Mouse (Mus musculus) c-Kit-positive CD71-negative TER-119-negative erythroid progenitor cells, embryonic 14.5 days (primary cell): Measurements from ENCODE around the gene Gm21731.
"Not testable (repeated sequence)": the region's sequence is repeated elsewhere in the genome, so short reads cannot be mapped to it uniquely, and the experiment has no call there.

Experiments
- DNase-seq: peaks from one replicate; pipeline ENCODE4 v3.0.0-alpha.2; 2013; ENCODE audit warnings: low read depth

Gene Gm21731

DNA sequence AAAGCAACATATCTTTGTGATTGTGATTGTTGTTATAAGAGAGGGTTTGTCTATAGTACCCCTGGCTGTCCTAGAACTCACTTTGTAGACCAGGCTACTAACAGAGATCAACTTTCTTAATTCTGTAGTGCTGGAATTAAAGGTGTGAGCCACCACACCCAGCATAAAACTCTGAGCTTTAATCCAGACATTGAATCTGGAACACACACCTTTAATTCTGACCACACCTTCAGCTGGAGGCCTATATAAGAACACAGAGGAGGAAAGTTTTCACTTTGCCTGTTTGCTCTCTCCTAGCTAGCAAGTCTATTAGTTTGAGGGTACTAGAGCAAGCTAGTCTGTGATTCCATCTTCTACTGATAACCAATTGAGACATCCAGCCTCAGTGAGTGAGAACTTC lies at the start of gene Gm21731:
Gene Gm21731, plus strand, starts transcription at position 301 of the 400 bp plus-strand sequence.
- DNase-seq: not testable (repeated sequence)

DNA sequence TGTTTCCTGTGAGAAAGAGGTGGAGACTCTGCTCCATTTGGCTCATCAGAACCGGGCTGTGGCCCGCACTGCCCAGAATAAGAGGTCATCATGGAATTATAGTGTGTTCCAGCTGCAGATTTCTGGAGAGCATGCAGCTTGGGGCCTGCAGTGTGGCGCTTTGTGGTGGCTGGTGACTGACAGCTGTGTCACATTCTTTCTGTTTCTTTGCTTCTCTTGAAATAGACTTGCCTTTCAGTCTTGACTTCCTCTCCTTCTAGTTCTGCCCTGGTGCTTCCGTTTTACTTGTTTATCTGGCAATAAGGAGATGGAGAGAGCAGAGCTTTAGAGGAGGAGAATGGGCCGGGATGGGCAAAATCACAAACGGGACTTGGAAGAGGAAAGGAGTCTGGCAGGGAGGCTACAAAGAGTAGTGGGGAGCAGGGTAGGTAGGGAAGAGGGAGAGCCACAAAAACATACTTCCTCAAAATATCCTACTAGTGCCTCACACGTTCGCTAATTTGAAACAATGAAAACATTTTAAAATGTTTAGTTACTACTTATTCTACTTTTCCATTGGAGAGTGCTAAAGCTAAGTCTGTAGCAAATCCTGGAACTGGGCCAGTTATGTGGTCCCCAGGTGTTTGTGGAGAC lies 42.6 kb upstream of the Gm21731 start:
- not testable (repeated sequence) for DNase-seq

DNA sequence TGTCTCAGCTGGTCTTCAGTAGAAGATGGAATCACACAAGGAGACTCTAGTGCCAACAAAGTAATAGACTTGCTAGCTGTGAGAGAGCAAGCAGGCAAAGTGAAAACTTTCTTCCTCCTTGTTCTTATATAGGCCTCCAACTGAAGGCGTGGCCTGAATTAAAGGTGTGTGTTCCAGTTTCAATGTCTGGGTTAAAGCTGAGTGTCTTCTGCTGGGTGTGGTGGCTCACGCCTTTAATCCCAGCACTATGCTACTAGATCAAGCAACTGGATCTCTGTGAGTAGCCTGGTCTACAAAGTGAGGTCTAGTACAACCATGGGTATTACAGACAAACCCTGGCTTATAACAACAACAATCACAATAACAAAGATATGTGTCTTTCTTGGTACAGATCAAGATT lies 23.1 kb upstream of the Gm21731 start, which contains the start of gene Gm21762:
Gene Gm21762, minus strand, starts transcription at position 101 of the 400 bp plus-strand sequence.
- DNase-seq: not testable (repeated sequence)

DNA sequence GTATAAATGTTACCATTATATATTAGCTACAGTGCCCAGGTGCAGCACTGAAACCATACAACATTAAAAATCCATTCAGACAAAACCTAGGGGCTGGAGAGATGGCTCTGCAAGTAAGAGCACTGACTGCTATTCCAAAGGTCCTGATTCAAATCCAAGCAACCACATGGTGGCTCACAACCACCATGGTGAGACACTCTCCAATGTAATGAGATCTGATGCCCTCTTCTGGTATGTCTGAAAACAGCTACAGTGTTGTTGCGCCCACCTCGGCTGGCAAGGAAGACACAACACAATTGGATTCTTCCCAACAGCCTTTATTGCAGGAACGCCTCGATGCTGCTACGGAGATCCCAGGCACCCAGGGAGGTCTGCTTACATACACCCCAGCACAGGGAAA lies 18.0 kb upstream of the Gm21731 start:
- DNase-seq: not testable (repeated sequence)

DNA sequence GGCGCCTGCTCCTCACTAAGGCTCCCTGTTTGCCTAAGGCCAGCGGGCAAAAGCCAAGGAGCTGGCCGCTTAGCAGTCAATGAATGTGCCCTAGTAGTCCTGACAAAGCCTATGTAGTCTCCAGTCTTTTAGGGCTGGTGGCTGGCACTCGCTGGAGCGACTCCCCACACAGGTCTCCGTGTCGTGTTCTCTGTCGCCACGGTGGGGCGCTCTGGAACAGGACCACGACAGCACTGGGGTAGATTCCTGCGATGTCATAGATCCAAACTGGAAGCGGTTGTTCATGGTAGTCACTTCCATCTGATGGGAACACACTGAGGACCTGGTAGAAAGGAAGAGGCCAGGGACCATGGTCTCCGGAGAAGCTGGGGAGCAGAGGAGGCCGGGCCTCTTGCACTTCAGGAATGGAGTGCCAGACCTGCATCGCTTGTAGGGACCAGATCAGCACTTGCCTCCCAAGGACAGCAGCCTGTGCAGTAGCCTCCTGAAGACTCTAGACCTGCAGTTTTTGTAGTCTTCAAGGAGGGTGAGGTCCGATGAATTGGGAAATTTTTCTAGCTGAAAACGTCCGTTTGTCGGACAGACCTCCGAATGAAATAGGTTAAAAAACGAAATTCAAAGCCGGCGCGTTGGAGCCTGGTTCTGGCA lies 15.8 kb upstream of the Gm21731 start:
- DNase-seq: not testable (repeated sequence)

DNA sequence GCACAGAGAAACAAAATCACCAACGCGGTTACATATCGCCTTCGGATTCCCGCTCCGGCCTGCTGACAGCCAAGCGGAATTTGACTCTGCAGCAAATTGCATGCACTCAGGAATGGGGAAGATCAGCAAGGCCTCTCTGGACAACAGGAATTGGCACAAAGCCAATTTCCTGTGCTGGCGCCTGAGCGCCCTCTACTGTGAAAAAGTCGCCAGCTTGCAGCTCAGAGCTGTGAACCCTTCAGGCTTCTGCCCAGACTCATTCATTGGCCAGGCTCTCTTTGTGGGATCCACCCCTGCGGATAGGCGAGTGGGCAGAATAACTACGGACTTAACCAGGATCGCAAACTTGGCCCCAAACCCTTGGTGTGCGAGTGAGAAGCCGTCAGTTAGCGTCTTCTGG lies 7.1 kb upstream of the Gm21731 start:
- DNase-seq: not testable (repeated sequence)

DNA sequence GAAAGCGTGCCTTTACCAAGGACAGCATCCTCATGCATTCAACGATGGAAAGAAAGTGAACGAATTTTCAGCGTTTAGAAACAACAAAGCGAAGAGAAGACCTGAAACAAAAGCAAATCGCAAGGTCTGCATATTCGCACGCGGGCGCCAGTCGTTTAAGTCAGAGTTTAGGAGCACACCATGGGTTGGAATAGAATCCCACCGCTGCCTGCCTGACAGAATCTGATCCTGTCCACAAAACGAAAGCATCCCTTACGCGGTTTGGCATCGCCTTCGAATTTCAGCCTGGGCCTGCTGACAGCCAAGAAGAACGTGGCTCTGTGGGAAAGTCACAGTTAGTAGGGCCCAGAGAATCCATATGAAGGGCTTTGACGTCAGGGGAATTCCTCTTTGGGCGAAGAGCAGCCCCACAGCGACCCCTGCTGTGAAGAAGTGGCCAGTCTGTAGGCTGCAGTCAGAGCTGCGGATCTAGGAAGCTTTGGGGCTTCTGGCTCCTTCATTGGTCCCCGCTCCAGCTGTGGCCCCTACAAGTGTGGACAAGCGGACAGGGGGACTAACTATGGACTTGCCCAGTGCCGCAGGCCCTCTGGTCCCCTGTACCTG lies 6.4 kb upstream of the Gm21731 start:
- not testable (repeated sequence) for DNase-seq

DNA sequence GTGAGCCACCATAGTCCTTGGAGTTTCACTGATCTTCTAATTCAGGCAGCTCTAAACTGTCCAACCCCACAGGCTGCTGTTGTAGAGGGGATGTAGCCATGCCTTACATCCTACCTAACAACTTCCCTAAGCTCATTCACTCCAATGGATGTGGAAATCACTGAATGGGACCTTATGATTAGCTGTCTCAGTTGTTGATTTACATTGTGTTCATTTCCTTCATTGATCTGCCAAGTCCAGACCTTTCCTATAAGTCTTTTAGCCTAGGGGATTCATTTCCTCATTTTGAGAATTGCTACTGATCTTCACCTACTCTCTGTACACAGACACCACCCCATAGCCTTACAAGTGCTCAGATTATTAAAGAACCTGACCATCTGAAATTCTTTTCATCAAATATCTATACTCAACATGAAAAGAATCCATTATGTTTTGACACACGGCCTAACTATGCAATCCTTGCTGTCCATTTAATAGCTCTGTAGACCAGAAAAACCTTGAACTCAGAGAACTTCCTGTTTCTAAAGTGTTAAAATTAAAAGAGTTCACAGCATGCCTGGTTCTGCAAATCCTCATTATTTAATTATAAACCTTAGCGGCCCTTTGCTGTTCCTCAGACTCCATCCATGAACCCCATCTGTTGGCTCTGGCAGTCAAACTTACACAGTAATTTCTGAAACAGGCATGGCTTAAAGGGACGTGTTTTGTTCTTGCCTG lies 12.5 kb downstream of the Gm21731 start:
- not testable (repeated sequence) for DNase-seq

DNA sequence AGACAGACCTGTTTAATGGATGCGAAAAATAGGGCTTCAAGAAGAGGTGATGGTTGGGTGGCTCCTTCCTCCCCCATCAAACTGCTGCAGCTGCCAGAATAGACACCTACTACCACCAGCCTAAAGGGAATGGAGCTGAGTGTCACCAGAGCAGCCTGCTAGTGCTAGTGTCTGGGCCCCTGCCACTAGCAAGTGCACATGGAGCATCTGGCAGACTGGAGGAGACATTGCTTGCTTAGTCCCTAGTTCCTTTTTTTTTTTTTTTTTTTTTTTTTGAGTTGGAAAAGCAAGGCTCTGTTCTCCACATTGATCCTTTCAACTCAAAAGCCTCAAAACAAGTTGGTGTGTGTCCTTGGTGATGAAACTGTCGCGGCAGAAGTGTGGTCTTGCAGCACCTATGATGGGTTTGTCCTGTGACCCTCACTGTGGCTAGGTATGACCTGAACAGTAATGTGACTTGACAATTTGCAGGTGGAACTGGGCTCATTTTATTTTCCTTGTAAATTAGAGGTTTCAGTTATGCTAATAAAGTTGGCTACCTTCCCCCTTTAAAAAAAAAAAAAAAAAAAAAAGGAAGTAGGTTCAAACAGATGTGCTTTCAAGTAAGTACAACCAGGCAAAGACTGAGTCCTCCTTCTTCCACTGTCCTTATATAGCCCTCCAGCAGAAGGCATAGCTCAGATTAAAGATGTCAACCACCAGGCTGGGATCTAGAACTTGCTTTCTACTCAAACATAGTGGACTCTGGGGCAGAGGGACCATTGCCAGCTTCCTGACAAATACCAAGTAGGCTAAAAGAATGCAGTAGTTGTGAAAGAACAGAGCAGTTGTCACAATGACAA lies 20.1 kb downstream of the Gm21731 start:
- not testable (repeated sequence) for DNase-seq

DNA sequence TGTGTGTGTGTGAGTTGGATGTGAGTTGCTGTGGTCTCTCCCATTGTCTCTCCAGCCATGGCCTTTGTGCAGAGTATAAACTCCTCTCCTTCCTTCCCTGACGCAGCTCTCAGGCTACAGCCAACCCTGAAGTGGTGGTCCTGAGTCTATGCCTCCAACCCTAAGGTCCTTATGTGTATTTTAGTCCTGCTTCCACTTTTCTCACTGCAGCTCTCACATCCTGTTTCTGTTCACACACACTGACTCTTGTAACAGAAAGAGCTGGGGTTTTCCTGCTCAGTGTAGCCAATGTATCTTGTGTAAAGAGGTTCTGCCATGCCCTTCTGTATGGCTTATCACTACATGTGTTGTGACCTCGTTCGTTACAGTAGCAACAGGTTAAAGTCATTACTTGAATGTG lies 20.8 kb downstream of the Gm21731 start:
- DNase-seq: not testable (repeated sequence)

DNA sequence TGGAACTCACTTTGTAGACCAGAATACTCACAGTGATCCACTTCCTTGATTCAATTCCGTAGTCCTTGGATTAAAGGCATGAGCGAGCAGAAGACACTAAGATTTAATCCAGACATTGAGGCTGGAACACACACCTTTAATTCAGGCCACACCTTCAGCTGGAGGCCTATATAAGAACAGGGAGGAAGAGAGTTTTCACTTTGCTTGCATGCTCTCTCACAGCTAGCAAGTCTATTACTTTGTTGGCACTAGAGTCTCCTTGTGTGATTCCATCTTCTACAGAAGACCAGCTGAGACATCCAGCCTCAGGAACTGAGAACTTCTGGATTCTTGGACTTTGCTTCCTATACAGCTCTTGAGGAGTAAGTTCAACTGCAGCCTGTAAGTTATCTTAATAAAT lies 24.0 kb downstream of the Gm21731 start, which contains the start of gene AF067061:
Gene AF067061, plus strand, starts transcription at position 245 of the 400 bp plus-strand sequence.
- DNase-seq: not testable (repeated sequence)

DNA sequence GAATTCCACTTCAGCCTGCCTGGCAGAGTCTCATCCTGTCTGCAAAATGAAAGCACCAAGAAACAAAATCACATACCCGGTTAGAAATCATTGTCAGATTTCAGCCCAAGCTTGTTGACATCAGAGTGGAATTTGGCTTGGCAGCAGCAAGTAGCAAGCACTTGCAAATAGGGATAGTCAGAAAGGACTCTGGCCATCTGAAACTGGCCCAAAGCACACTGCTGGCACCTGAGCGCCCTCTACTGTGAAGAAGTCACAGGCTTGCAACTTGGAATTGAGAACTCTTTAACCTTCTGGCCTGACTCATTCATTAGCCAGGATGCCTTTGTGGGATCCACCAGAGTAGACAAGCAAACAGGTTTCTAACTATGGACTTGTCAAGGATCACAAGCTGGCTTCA lies 38.9 kb downstream of the Gm21731 start:
- DNase-seq: not testable (repeated sequence)

DNA sequence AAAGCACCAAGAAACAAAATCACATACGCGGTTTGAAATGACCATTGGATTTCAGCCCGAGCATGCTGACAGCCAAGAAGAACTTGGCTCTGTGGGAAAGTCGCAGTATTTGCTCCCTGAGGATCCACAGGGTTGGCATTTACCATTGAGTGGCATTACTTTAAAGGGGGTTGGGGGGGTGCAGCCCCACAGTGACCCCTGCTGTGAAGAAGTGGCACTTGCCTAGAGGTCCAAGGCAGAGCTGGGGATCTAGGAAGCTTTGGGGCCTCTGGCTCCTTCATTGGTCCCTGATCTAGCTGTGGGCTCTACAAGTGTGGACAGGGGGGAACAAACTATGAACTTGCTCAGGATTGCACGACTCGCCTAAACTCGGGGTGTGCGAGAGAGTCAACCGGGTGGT lies 39.9 kb downstream of the Gm21731 start:
- DNase-seq: no peak
